Mouse (Mus musculus) kidney, adult 2 months (tissue): ENCODE measurements at regions not wholly inside any gene's neighbourhood (a gene's known extent, or its start where the extent isn't known, plus 50 kb on each side); places are given as distances from the start of the nearest gene placed in this dataset.

ENCODE experiments used
- DNase-seq: peaks from one replicate; pipeline ENCODE4 v3.0.0; 2021
- H3K27ac ChIP-seq: fragments of 200-500 bp; 2 replicates; pipeline ENCODE4 v1.5.1; 2012; ENCODE audit warnings: low read depth, low read length, control low read depth, inconsistent platforms; ENCODE audit not compliant: insufficient read depth
- H3K27me3 ChIP-seq: fragments of 200-500 bp; replicated peaks from 2 replicates; pipeline ENCODE4 v1.6.1; 2012; ENCODE audit warnings: mild to moderate bottlenecking, moderate library complexity, low read length, inconsistent platforms; ENCODE audit not compliant: control insufficient read depth, insufficient read depth
- H3K36me3 ChIP-seq: fragments of 200-500 bp; 2 replicates; pipeline ENCODE4 v1.6.1; 2012; ENCODE audit warnings: mild to moderate bottlenecking, moderate library complexity, low read length, inconsistent platforms; ENCODE audit not compliant: control insufficient read depth, insufficient read depth
- H3K4me1 ChIP-seq: fragments of 200-500 bp; 2 replicates; pipeline ENCODE4 v1.6.1; 2011; ENCODE audit warnings: low read length; ENCODE audit not compliant: control insufficient read depth, insufficient read depth
- H3K4me3 ChIP-seq: fragments of 200-500 bp; 2 replicates; pipeline ENCODE4 v1.5.1; 2011; ENCODE audit warnings: mild to moderate bottlenecking, low read depth, low read length, control low read depth; ENCODE audit not compliant: insufficient read depth
- CTCF ChIP-seq: fragments of 200-500 bp; conservative IDR thresholded peaks from 2 replicates; pipeline ENCODE4 v1.5.1; 2011; ENCODE audit warnings: low read depth, mild to moderate bottlenecking, control low read depth, low read length, moderate library complexity, mixed read lengths; ENCODE audit not compliant: insufficient read depth, insufficient read length
- POLR2A ChIP-seq: fragments of 200-500 bp; IDR thresholded peaks from one replicate; pipeline ENCODE4 v1.6.1; 2011; ENCODE audit warnings: low read depth, low read length, control low read depth
- WGBS: fragments of 180-500 bp; shearing (Covaris S2); methylation state at CpG from one replicate; pipeline ENCODE4 v1.1.7; 2018; 5-methylcytosine and 5-hydroxymethylcytosine counted together

DNA sequence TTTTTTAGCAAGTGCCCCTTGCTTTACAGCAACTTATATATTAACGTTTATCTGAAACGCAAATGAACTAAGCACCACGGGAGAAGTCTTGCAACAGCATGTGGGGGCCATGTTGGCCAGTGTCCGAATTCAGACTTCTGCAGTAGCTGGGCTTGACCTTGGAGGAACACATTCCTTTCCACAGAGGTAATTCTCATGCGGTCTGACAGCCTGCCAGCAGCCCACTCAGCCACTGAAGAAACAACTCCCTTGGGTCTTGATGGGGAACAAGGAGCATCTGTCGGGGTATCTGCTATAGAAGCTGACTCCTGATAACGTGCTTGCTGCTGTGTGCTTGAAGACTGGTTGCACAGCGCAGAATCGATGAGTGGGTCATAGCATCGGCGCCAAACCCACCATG, 1168.7 kb downstream of the 4930447A16Rik start:
- Histone ChIP-seq H3K36me3 (no peaks in the 10 kb centered on the region), H3K27ac (no peak overlapping the region), H3K27me3 (no peaks in the 10 kb centered on the region), H3K4me3 (no peak overlapping the region), H3K4me1 (peaks cover 2% of the 10 kb centered on the region; the same call in 1 of the 2 replicates)
- TF ChIP-seq POLR2A (no peak), CTCF (no peak)
- 61% methylated on average over 11 of the region's 11 CpGs for WGBS
- peak; percentile 52 for DNase-seq

GRCm38 (mm10) chr15:38594747-38595146, 1169.4 kb downstream of the 4930447A16Rik start:
- peaks cover 2% of the 10 kb centered on the region; the same call in 1 of the 2 replicates for H3K4me1 ChIP-seq
- 95% methylated on average over 2 of the region's 2 CpGs for WGBS
- no peak for DNase-seq
- H3K4me3 ChIP-seq = no peak overlapping the region
- H3K27ac ChIP-seq = no peak overlapping the region
- H3K36me3 ChIP-seq = no peaks in the 10 kb centered on the region
- H3K27me3 ChIP-seq = no peaks in the 10 kb centered on the region
- TF ChIP-seq POLR2A = no peak
- TF ChIP-seq CTCF = no peak

GRCm38 (mm10) chr15:38595820-38596219, 1170.5 kb downstream of the 4930447A16Rik start:
- Histone ChIP-seq H3K27ac (no peak overlapping the region), H3K36me3 (no peaks in the 10 kb centered on the region), H3K27me3 (no peaks in the 10 kb centered on the region), H3K4me3 (no peak overlapping the region), H3K4me1 (peaks cover 2% of the 10 kb centered on the region; the same call in 1 of the 2 replicates)
- TF ChIP-seq POLR2A (no peak), CTCF (no peak)
- DNase-seq = no peak
- 44% methylated on average over 4 of the region's 4 CpGs for WGBS

DNA sequence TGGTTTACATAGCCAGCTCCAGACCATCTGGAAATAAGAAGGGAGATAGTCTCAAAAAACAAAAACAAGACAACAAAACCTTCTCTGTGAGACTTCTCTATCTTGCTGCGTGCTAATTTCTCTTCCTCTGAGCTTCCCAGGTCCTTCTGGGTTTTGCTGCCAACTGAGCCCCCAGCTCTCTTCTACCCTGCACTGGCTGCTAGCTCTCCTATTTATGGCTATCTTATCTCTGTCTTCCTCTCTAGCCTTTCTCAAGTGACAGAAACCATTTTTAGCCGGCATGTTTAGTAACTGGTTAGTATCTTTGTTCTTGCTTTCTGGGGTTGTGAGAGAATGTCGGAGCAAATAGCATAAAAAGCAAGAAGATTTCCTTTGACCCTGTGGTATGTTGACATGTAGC, 1172.1 kb downstream of the 4930447A16Rik start:
- DNase-seq = no peak
- TF ChIP-seq CTCF (no peak), POLR2A (no peak)
- Histone ChIP-seq H3K27ac (no peak overlapping the region), H3K4me1 (peaks cover 2% of the 10 kb centered on the region; the same call in 1 of the 2 replicates), H3K36me3 (no peaks in the 10 kb centered on the region), H3K27me3 (no peaks in the 10 kb centered on the region), H3K4me3 (no peak overlapping the region)
- 88% methylated on average over 3 of the region's 3 CpGs for WGBS

DNA sequence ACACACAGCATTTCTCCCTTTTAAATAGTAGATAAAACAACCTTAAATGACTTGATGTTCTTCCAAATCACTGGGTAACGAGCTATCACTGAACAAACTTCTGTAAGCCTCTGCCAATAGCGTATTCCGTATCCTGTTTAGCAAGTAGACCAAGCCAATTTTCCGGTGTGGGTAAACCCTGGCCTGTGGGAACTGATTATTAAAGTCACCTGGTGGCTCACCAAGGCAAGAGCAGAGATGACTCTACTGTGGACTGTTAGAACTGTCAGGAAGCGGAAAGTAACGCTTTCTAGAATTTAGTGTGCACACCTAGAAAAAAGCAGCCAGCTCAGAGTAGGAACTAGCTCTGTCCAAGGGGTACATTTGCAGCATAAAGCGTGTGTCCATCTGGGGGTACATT, 1176.1 kb downstream of the 4930447A16Rik start:
- TF ChIP-seq CTCF = no peak
- no peak for TF ChIP-seq POLR2A
- no peaks in the 10 kb centered on the region for H3K27me3 ChIP-seq
- no peaks in the 10 kb centered on the region for H3K4me1 ChIP-seq
- H3K36me3 ChIP-seq = no peaks in the 10 kb centered on the region
- H3K27ac ChIP-seq = no peak overlapping the region
- no peak for DNase-seq
- WGBS = 76% methylated on average over 7 of the region's 7 CpGs
- H3K4me3 ChIP-seq = no peak overlapping the region

DNA sequence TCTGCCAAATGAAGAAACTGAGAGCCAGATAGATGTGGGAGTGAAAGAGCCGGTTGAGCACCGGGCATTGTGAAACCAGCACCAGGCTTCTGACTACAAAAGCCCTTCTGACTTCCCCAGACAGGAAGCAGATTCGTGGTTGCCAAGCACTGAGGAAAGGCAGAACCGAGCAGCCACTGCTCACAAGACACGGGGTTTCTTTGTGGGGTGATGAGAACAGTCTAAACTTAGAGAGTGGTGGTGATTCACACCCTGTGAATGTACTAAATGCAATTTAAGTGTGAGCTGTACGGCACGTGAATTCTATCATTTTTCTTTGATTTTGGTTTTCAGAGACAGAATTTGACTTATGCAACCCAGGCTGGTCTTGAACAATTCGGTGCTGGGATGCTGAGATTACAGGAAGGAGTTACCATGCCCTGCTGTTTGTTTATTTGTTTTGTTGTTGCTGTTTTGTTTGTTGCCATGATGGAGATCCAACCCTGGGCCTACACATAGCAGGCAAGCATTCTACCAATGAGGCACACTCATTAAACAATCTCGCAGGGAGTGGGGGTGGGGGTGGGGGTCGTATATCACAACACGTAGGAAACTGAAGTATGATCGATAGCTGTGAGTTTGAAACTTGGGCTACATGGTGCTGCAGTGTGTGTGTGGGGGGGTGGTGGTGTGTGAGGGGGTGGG, 1177.0 kb downstream of the 4930447A16Rik start:
- no peak for DNase-seq
- Histone ChIP-seq H3K27ac (no peak overlapping the region), H3K27me3 (no peaks in the 10 kb centered on the region), H3K4me3 (no peak overlapping the region), H3K36me3 (no peaks in the 10 kb centered on the region), H3K4me1 (no peaks in the 10 kb centered on the region)
- TF ChIP-seq POLR2A = no peak
- no peak for TF ChIP-seq CTCF
- 57% methylated on average over 12 of the region's 12 CpGs for WGBS

DNA sequence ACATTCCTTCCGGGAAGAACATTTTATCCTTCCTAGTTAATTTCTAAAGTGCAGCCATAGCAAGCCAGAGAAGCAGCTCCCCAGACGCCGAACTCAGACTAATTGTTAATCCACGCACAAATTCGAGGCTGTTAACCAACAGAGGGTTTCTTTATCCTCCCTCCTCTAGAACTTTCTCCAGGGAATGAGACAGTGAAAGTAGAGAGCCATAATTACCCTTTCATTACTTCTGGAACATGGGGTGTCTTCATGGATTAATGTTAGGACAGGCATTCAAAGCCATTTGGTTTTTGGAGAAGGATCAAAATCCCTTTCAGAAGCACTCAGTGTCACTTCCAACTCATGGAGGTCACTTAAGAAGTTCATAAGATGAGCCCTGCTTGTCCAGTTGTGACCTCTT, 1178.6 kb downstream of the 4930447A16Rik start:
- Histone ChIP-seq H3K4me3 (no peak overlapping the region), H3K27ac (no peak overlapping the region), H3K27me3 (no peaks in the 10 kb centered on the region), H3K36me3 (no peaks in the 10 kb centered on the region), H3K4me1 (no peaks in the 10 kb centered on the region)
- WGBS = 69% methylated on average over 5 of the region's 5 CpGs
- TF ChIP-seq CTCF (no peak), POLR2A (no peak)
- DNase-seq = no peak

DNA sequence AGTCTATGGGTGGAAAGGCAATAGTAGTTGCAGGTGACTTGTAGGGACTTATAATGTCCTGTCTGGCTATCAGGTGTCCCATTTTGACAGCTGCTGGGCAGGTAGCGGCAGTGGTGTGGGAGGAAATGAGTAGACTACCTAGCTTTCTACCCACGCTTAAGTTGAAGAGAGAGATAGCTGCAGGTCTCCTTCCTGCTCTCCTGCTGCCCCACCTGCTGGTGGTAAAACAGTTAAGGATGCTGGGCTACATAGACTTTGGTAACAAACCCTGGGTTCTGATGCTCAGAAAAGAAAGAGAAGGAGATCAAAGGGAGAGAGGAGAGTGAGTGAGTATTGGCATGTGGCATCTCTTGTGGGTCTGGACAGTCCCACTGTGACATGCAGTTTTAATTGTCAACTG, 1182.0 kb downstream of the 4930447A16Rik start:
- no peaks in the 10 kb centered on the region for H3K27me3 ChIP-seq
- peak; percentile 78 for TF ChIP-seq CTCF
- TF ChIP-seq POLR2A = no peak
- no peak overlapping the region for H3K27ac ChIP-seq
- no peak overlapping the region for H3K4me3 ChIP-seq
- 23% methylated on average over 2 of the region's 2 CpGs for WGBS
- H3K36me3 ChIP-seq = no peaks in the 10 kb centered on the region
- H3K4me1 ChIP-seq = no peaks in the 10 kb centered on the region
- DNase-seq = peak; percentile 65
